Mouse (Mus musculus) midbrain, embryonic 11.5 days (tissue): ENCODE measurements at regions not wholly inside any gene's neighbourhood (a gene's known extent, or its start where the extent isn't known, plus 50 kb on each side); places are given as distances from the start of the nearest gene placed in this dataset.
A peak's percentile ranks its signal among the peaks of the same experiment; 100 is the strongest.

Experiments
- ATAC-seq: fragments of 200-750 bp; cut with Nextera tagmentation; 2 replicates; pipeline ENCODE4 v1.8.0; 2017; ENCODE audit warnings: moderate TSS enrichment, moderate library complexity; ENCODE audit not compliant: low FRiP score
- DNase-seq: peaks from one replicate; pipeline ENCODE4 v3.0.0; 2015; ENCODE audit warnings: low spot score; ENCODE audit errors: missing footprints
- H3K27ac ChIP-seq: fragments of 300-500 bp; sonication (generic); 2 replicates; pipeline ENCODE4 v1.5.1; 2014; ENCODE audit warnings: low read depth, low read length
- H3K27me3 ChIP-seq: fragments of 300-500 bp; sonication (generic); 2 replicates; pipeline ENCODE4 v1.6.1; 2014; ENCODE audit warnings: mild to moderate bottlenecking, low read length, moderate library complexity, mixed read lengths; ENCODE audit not compliant: control insufficient read depth, insufficient read depth
- H3K36me3 ChIP-seq: fragments of 300-500 bp; sonication (generic); 2 replicates; pipeline ENCODE4 v1.6.1; 2014; ENCODE audit warnings: mild to moderate bottlenecking, low read length, moderate library complexity, mixed read lengths; ENCODE audit not compliant: control insufficient read depth, insufficient read depth
- H3K4me1 ChIP-seq: fragments of 300-500 bp; sonication (generic); 2 replicates; pipeline ENCODE4 v1.6.1; 2014; ENCODE audit warnings: low read length; ENCODE audit not compliant: control insufficient read depth, insufficient read depth
- H3K4me2 ChIP-seq: fragments of 300-500 bp; sonication (generic); 2 replicates; pipeline ENCODE4 v1.6.1; 2014; ENCODE audit warnings: mild to moderate bottlenecking, moderate library complexity
- H3K4me3 ChIP-seq: fragments of 300-500 bp; sonication (generic); 2 replicates; pipeline ENCODE4 v1.5.1; 2014; ENCODE audit warnings: low read depth, low read length
- H3K9ac ChIP-seq: fragments of 300-500 bp; sonication (generic); 2 replicates; pipeline ENCODE4 v1.6.1; 2014; ENCODE audit warnings: low read length
- H3K9me3 ChIP-seq: fragments of 300-500 bp; sonication (generic); 2 replicates; pipeline ENCODE4 v1.6.1; 2016; ENCODE audit warnings: low read length; ENCODE audit not compliant: control insufficient read depth
- WGBS: fragments of 180-500 bp; shearing (Covaris S2); extraction: QIAGEN DNeasy Blood & Tissue Kit; methylation state at CpG from one replicate; pipeline ENCODE4 v1.1.7; 2014; 5-methylcytosine and 5-hydroxymethylcytosine counted together

GRCm38 (mm10) chr10:103298907-103299306, 62.8 kb upstream of the Lrriq1 start:
- H3K36me3 ChIP-seq = no peaks in the 10 kb centered on the region
- no peak overlapping the region for H3K4me3 ChIP-seq
- H3K4me1 ChIP-seq = peaks cover 3% of the 10 kb centered on the region; the same call in 1 of the 2 replicates
- H3K27ac ChIP-seq = no peak overlapping the region
- no peak overlapping the region for H3K9ac ChIP-seq
- no peaks in the 10 kb centered on the region for H3K9me3 ChIP-seq
- no peak for DNase-seq
- no peak overlapping the region for H3K4me2 ChIP-seq
- ATAC-seq = peak; percentile 55; the same call in 1 of the 2 replicates
- H3K27me3 ChIP-seq = no peaks in the 10 kb centered on the region

GRCm38 (mm10) chr10:103309428-103309827, 58.2 kb upstream of the Slc6a15 start:
- H3K9ac ChIP-seq = no peak overlapping the region
- H3K4me2 ChIP-seq = no peak overlapping the region
- ATAC-seq (no peak), DNase-seq (no peak)
- no peaks in the 10 kb centered on the region for H3K4me1 ChIP-seq
- H3K27ac ChIP-seq = no peak overlapping the region
- no peaks in the 10 kb centered on the region for H3K36me3 ChIP-seq
- no peaks in the 10 kb centered on the region for H3K27me3 ChIP-seq
- no peak overlapping the region for H3K4me3 ChIP-seq
- no peaks in the 10 kb centered on the region for H3K9me3 ChIP-seq
- WGBS = 92% methylated on average over 1 of the region's 1 CpGs
